In genomic region chr10:80655406-80656129, GRCm38 (mm10) we compare ENCODE assay signal across 8 mouse cellular contexts. TPM values are rescaled to one million over a fixed set of nuclear protein-coding genes. Genes with fewer than 3 reads are reported as not detected.
DNase-seq lines count a peak whose midpoint lies in the region; ATAC-seq and TF ChIP-seq lines count a peak whose summit lies in the region.

No protein-coding gene starts in this region.

- H3K9ac ChIP-seq in heart, embryonic 13.5 days = peak overlapping the region; percentile 99

- H3K36me3 ChIP-seq in heart, embryonic 13.5 days = peaks cover 9% of the 10 kb centered on the region
- H3K36me3 ChIP-seq in hindbrain, embryonic 10.5 days = peaks cover 23% of the 10 kb centered on the region
- peaks cover 12% of the 10 kb centered on the region for H3K36me3 ChIP-seq in midbrain, embryonic 10.5 days

- no peak for TF ChIP-seq POLR2A in bone marrow, adult 2 months (IDR thresholded peaks at IDR 0.05; ENCODE audit: borderline replicate concordance, control insufficient read depth, low read depth, low read length)

- no peak for TF ChIP-seq CTCF in bone marrow, adult 2 months (IDR thresholded peaks at IDR 0.05; ENCODE audit: control insufficient read depth, insufficient read depth, low read length)

- no peak for DNase-seq in heart, adult 18-20 months
- DNase-seq in hindbrain, embryonic 10.5 days (ENCODE audit: low spot score) = no peak
- no peak for DNase-seq in midbrain, embryonic 10.5 days (ENCODE audit: low spot score)
- no peak for DNase-seq in embryo, embryonic 10 days (ENCODE audit: low spot score)
- DNase-seq in frontal cortex, postnatal 10 days (ENCODE audit: low spot score in 2 of 2) = no peak

- peak overlapping the region; percentile 92 for H3K4me2 ChIP-seq in heart, embryonic 13.5 days

- no peaks in the 10 kb centered on the region for H3K27me3 ChIP-seq in heart, embryonic 13.5 days (replicated peaks)
- H3K27me3 ChIP-seq in hindbrain, embryonic 10.5 days (ENCODE audit: insufficient read depth, poor library complexity, severe bottlenecking) = no peaks in the 10 kb centered on the region
- no peaks in the 10 kb centered on the region for H3K27me3 ChIP-seq in midbrain, embryonic 10.5 days (ENCODE audit: low read depth, poor library complexity, severe bottlenecking)

- H3K27ac ChIP-seq in heart, embryonic 13.5 days (replicated peaks) = peak overlapping the region; percentile 78
- peak overlapping the region; percentile 36 for H3K27ac ChIP-seq in bone marrow, adult 2 months (ENCODE audit: control insufficient read depth, insufficient read depth, low read depth, low read length, poor library complexity)
- H3K27ac ChIP-seq in hindbrain, embryonic 10.5 days = peak overlapping the region; percentile 96
- H3K27ac ChIP-seq in midbrain, embryonic 10.5 days (replicated peaks) = peak overlapping the region; percentile 95

- H3K4me3 ChIP-seq in heart, embryonic 13.5 days = peak overlapping the region; percentile 93
- peak overlapping the region; percentile 94 for H3K4me3 ChIP-seq in bone marrow, adult 2 months (replicated peaks; ENCODE audit: control insufficient read depth, low read depth, low read length)
- H3K4me3 ChIP-seq in hindbrain, embryonic 10.5 days = peak overlapping the region; percentile 91
- H3K4me3 ChIP-seq in midbrain, embryonic 10.5 days = peak overlapping the region; percentile 94

- no peaks in the 10 kb centered on the region for H3K9me3 ChIP-seq in heart, embryonic 13.5 days
- H3K9me3 ChIP-seq in hindbrain, embryonic 10.5 days = no peaks in the 10 kb centered on the region
- no peaks in the 10 kb centered on the region for H3K9me3 ChIP-seq in midbrain, embryonic 10.5 days (replicated peaks)

- H3K4me1 ChIP-seq in heart, embryonic 13.5 days = peaks cover 41% of the 10 kb centered on the region
- H3K4me1 ChIP-seq in bone marrow, adult 2 months (ENCODE audit: control insufficient read depth, insufficient read depth, low read length) = peaks cover 6% of the 10 kb centered on the region
- H3K4me1 ChIP-seq in hindbrain, embryonic 10.5 days (replicated peaks) = peaks cover 50% of the 10 kb centered on the region
- peaks cover 38% of the 10 kb centered on the region for H3K4me1 ChIP-seq in midbrain, embryonic 10.5 days

- ATAC-seq in heart, embryonic 13.5 days (ENCODE audit: extremely low read depth, insufficient number of reproducible peaks, low FRiP score, low TSS enrichment) = peak; percentile 20; the same call in 1 of the 2 replicates
- ATAC-seq in monocyte, adult 5-6 weeks (replicated peaks; ENCODE audit: insufficient number of reproducible peaks, low FRiP score, low TSS enrichment, poor library complexity, severe bottlenecking) = no peak

- 2% methylated on average over 12 of the region's 12 CpGs for WGBS in heart, embryonic 13.5 days
- WGBS in bone marrow, adult 2 months = under 1% methylated on average over 12 of the region's 12 CpGs
- WGBS in hindbrain, embryonic 10.5 days = 6% methylated on average over 12 of the region's 12 CpGs
- WGBS in midbrain, embryonic 10.5 days = 7% methylated on average over 12 of the region's 12 CpGs

RNA-seq across cellular contexts. Expression of gene Btbd2, which starts 1.3 kb away (rescaled TPM):
- polyA plus RNA-seq in heart, embryonic 13.5 days (2015; fragmentation: Nextera tagmentation; extraction: Ambion mirVana) = 50.9 and 53.7 TPM in 2 replicates
- total RNA-seq in heart, adult 18-20 months (2021) = 10 to 100 TPM; 43.2 to 46.1 TPM
- 7.0 and 22.1 TPM in 2 replicates for polyA plus RNA-seq in bone marrow, adult 2 months (2011; ENCODE audit: insufficient read depth, insufficient read length, low replicate concordance, missing spikeins)
- polyA plus RNA-seq in hindbrain, embryonic 10.5 days (2016; fragmentation: Nextera tagmentation; extraction: Ambion mirVana) = 77.0 and 77.1 TPM in 2 replicates
- polyA plus RNA-seq in midbrain, embryonic 10.5 days (2016; fragmentation: Nextera tagmentation; extraction: Ambion mirVana) = 70.3 and 75.2 TPM in 2 replicates
- 14.6 to 23.9 TPM (median 23.1 TPM) in 3 replicates for total RNA-seq in monocyte, adult 5-6 weeks (2017)

RNA-seq across cellular contexts. Expression of gene Mknk2, which starts 22.3 kb away (rescaled TPM):
- polyA plus RNA-seq in heart, embryonic 13.5 days (2015; fragmentation: Nextera tagmentation; extraction: Ambion mirVana) = 78.2 and 78.7 TPM in 2 replicates
- total RNA-seq in heart, adult 18-20 months (2021) = 100 to 1,000 TPM; 185 to 204 TPM
- 70.5 and 89.6 TPM in 2 replicates for polyA plus RNA-seq in bone marrow, adult 2 months (2011; ENCODE audit: insufficient read depth, insufficient read length, low replicate concordance, missing spikeins)
- 93.2 and 97.8 TPM in 2 replicates for polyA plus RNA-seq in hindbrain, embryonic 10.5 days (2016; fragmentation: Nextera tagmentation; extraction: Ambion mirVana)
- polyA plus RNA-seq in midbrain, embryonic 10.5 days (2016; fragmentation: Nextera tagmentation; extraction: Ambion mirVana) = 82.7 and 84.7 TPM in 2 replicates
- 56.7 to 115 TPM (median 94.0 TPM) in 3 replicates for total RNA-seq in monocyte, adult 5-6 weeks (2017)

RNA-seq across cellular contexts. Expression of gene Csnk1g2, which starts 32.9 kb away (rescaled TPM):
- polyA plus RNA-seq in heart, embryonic 13.5 days (2015; fragmentation: Nextera tagmentation; extraction: Ambion mirVana) = 87.5 and 89.0 TPM in 2 replicates
- 100 to 1,000 TPM; 121 to 132 TPM for total RNA-seq in heart, adult 18-20 months (2021)
- 49.9 and 75.2 TPM in 2 replicates for polyA plus RNA-seq in bone marrow, adult 2 months (2011; ENCODE audit: insufficient read depth, insufficient read length, low replicate concordance, missing spikeins)
- 169 and 180 TPM in 2 replicates for polyA plus RNA-seq in hindbrain, embryonic 10.5 days (2016; fragmentation: Nextera tagmentation; extraction: Ambion mirVana)
- polyA plus RNA-seq in midbrain, embryonic 10.5 days (2016; fragmentation: Nextera tagmentation; extraction: Ambion mirVana) = 131 and 151 TPM in 2 replicates
- 174 to 193 TPM (median 192 TPM) in 3 replicates for total RNA-seq in monocyte, adult 5-6 weeks (2017)

RNA-seq across cellular contexts. Expression of gene Mob3a, which starts 46.2 kb away (rescaled TPM):
- polyA plus RNA-seq in heart, embryonic 13.5 days (2015; fragmentation: Nextera tagmentation; extraction: Ambion mirVana) = 26.0 and 27.2 TPM in 2 replicates
- 1 to 10 TPM; 7.5 to 8.0 TPM for total RNA-seq in heart, adult 18-20 months (2021)
- 16.3 and 45.8 TPM in 2 replicates for polyA plus RNA-seq in bone marrow, adult 2 months (2011; ENCODE audit: insufficient read depth, insufficient read length, low replicate concordance, missing spikeins)
- polyA plus RNA-seq in hindbrain, embryonic 10.5 days (2016; fragmentation: Nextera tagmentation; extraction: Ambion mirVana) = 68.8 and 77.2 TPM in 2 replicates
- polyA plus RNA-seq in midbrain, embryonic 10.5 days (2016; fragmentation: Nextera tagmentation; extraction: Ambion mirVana) = 69.9 and 73.9 TPM in 2 replicates
- 57.4 to 129 TPM (median 87.2 TPM) in 3 replicates for total RNA-seq in monocyte, adult 5-6 weeks (2017)

RNA-seq across cellular contexts. Expression of gene Izumo4, which starts 46.4 kb away (rescaled TPM):
- polyA plus RNA-seq in heart, embryonic 13.5 days (2015; fragmentation: Nextera tagmentation; extraction: Ambion mirVana) = 12.7 and 13.5 TPM in 2 replicates
- total RNA-seq in heart, adult 18-20 months (2021) = 1 to 10 TPM; 2.5 to 2.6 TPM
- 22.9 and 33.3 TPM in 2 replicates for polyA plus RNA-seq in bone marrow, adult 2 months (2011; ENCODE audit: insufficient read depth, insufficient read length, low replicate concordance, missing spikeins)
- polyA plus RNA-seq in hindbrain, embryonic 10.5 days (2016; fragmentation: Nextera tagmentation; extraction: Ambion mirVana) = 13.7 and 18.7 TPM in 2 replicates
- polyA plus RNA-seq in midbrain, embryonic 10.5 days (2016; fragmentation: Nextera tagmentation; extraction: Ambion mirVana) = 8.9 and 15.7 TPM in 2 replicates
- 10.6 to 17.9 TPM (median 17.1 TPM) in 3 replicates for total RNA-seq in monocyte, adult 5-6 weeks (2017)

Comparison
In these comparisons a context has a peak if more than half of its experiments do, and no peak if none do; other contexts are left out.
1. H3K27ac ChIP-seq: peak in every context shown above with its lines; median percentile 96 in hindbrain, embryonic 10.5 days; 95 in midbrain, embryonic 10.5 days; 78 in heart, embryonic 13.5 days; 36 in bone marrow, adult 2 months.